Mouse (Mus musculus) heart, embryonic 14.5 days (tissue): ENCODE measurements at regions not wholly inside any gene's neighbourhood (a gene's known extent, or its start where the extent isn't known, plus 50 kb on each side); places are given as distances from the start of the nearest gene placed in this dataset.

Source experiments
- ATAC-seq: fragments of 200-750 bp; cut with Nextera tagmentation; 2 replicates; pipeline ENCODE4 v1.8.0; 2017; ENCODE audit warnings: low read depth, moderate TSS enrichment; ENCODE audit not compliant: insufficient number of reproducible peaks, insufficient read depth, low FRiP score
- H3K27ac ChIP-seq, 2 experiments: fragments of 200-500 bp in 1 of 2; fragments of 300-500 bp in 1 of 2; sonication (generic) in 1 of 2; replicated peaks in 1 of 2; 2 replicates each; pipeline ENCODE4 v1.5.1; 2012 to 2014; ENCODE audit warnings: low read depth in 2 of 2, low read length in 2 of 2, control low read depth in 1 of 2, mild to moderate bottlenecking in 1 of 2, mixed read lengths in 1 of 2; ENCODE audit not compliant: control insufficient read depth in 1 of 2, insufficient read depth in 1 of 2
- H3K27me3 ChIP-seq: fragments of 300-500 bp; sonication (generic); 2 replicates; pipeline ENCODE4 v1.6.1; 2014; ENCODE audit warnings: mild to moderate bottlenecking, low read length, control low read depth; ENCODE audit not compliant: control insufficient read depth, insufficient read depth
- H3K36me3 ChIP-seq: fragments of 300-500 bp; sonication (generic); 2 replicates; pipeline ENCODE4 v1.6.1; 2014; ENCODE audit warnings: mild to moderate bottlenecking, control low read depth, low read length, mixed read lengths; ENCODE audit not compliant: control insufficient read depth, insufficient read depth
- H3K4me1 ChIP-seq, 2 experiments: fragments of 200-500 bp in 1 of 2; fragments of 300-500 bp in 1 of 2; sonication (generic) in 1 of 2; 2 replicates each; pipeline ENCODE4 v1.6.1; 2012 to 2014; ENCODE audit warnings: low read length in 2 of 2, control low read depth in 1 of 2, mixed read lengths in 1 of 2; ENCODE audit not compliant: control insufficient read depth in 2 of 2, insufficient read depth in 2 of 2
- H3K4me2 ChIP-seq: fragments of 300-500 bp; sonication (generic); 2 replicates; pipeline ENCODE4 v1.6.1; 2014; ENCODE audit warnings: mild to moderate bottlenecking, low read length
- H3K4me3 ChIP-seq, 2 experiments: fragments of 200-500 bp in 1 of 2; fragments of 300-500 bp in 1 of 2; sonication (generic) in 1 of 2; 2 replicates each; pipeline ENCODE4 v1.5.1; 2012 to 2014; ENCODE audit warnings: low read length in 2 of 2, mild to moderate bottlenecking in 2 of 2, control low read depth in 1 of 2, low read depth in 1 of 2, moderate library complexity in 1 of 2; ENCODE audit not compliant: control insufficient read depth in 1 of 2, insufficient read depth in 1 of 2
- H3K9ac ChIP-seq: fragments of 300-500 bp; sonication (generic); 2 replicates; pipeline ENCODE4 v1.6.1; 2014; ENCODE audit warnings: mild to moderate bottlenecking, low read length
- H3K9me3 ChIP-seq: fragments of 300-500 bp; sonication (generic); 2 replicates; pipeline ENCODE4 v1.6.1; 2016; ENCODE audit warnings: low read length, control low read depth; ENCODE audit not compliant: control insufficient read depth
- WGBS: fragments of 180-500 bp; shearing (Covaris S2); extraction: QIAGEN DNeasy Blood & Tissue Kit; methylation state at CpG from one replicate; pipeline ENCODE4 v1.1.7; 2014; 5-methylcytosine and 5-hydroxymethylcytosine counted together

GRCm38 (mm10) chr10:118712951-118713350 is 157.1 kb downstream of the Dyrk2 start:
- ATAC-seq = no peak
- H3K9me3 ChIP-seq = no peaks in the 10 kb centered on the region
- H3K9ac ChIP-seq = no peak overlapping the region
- H3K4me2 ChIP-seq = no peak overlapping the region
- no peaks in the 10 kb centered on the region for H3K27me3 ChIP-seq
- no peaks in the 10 kb centered on the region for H3K36me3 ChIP-seq
- peaks cover 7 to 22% of the 10 kb centered on the region in 2 experiments for H3K4me1 ChIP-seq
- WGBS = 83% methylated on average over 6 of the region's 6 CpGs
- no peak overlapping the region for H3K4me3 ChIP-seq
- H3K27ac ChIP-seq = no peak overlapping the region

DNA sequence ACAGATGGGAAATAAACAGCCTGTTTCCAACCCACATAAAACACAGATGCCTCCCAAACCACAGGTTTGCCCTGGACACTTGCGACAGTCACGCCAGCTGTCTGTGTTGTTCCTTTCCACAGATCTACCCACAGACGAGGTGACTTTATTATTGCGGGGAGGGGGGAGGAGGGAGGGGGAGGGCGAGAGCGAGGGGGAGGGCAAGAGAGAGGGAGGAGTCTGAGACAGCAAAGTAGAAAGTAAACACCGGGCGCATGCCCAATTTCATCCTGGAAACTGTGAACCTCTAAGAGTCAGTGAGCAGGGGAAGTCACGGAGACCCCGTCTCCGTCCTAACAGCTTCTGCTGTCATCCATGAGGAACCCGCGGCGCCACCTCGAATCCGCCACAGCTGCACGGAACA is 155.8 kb downstream of the Dyrk2 start:
- no peak overlapping the region for H3K4me2 ChIP-seq
- H3K9me3 ChIP-seq = no peaks in the 10 kb centered on the region
- no peak overlapping the region for H3K4me3 ChIP-seq
- H3K36me3 ChIP-seq = no peaks in the 10 kb centered on the region
- H3K27me3 ChIP-seq = no peaks in the 10 kb centered on the region
- H3K9ac ChIP-seq = no peak overlapping the region
- WGBS = 88% methylated on average over 17 of the region's 17 CpGs
- no peak for ATAC-seq
- no peak overlapping the region for H3K27ac ChIP-seq
- H3K4me1 ChIP-seq = peaks cover 7 to 22% of the 10 kb centered on the region in 2 experiments

- H3K36me3 ChIP-seq = no peaks in the 10 kb centered on the region
- no peaks in the 10 kb centered on the region for H3K27me3 ChIP-seq
- H3K9me3 ChIP-seq = no peaks in the 10 kb centered on the region
- no peak overlapping the region for H3K9ac ChIP-seq
- H3K4me3 ChIP-seq = no peak overlapping the region
- peaks cover 7 to 22% of the 10 kb centered on the region in 2 experiments for H3K4me1 ChIP-seq
- H3K4me2 ChIP-seq = no peak overlapping the region
- 33% methylated on average over 4 of the region's 4 CpGs for WGBS
- H3K27ac ChIP-seq = no peak overlapping the region
- ATAC-seq = no peak
Observed at GRCm38 (mm10) chr10:118714595-118714994, 155.4 kb downstream of the Dyrk2 start.

- H3K36me3 ChIP-seq = no peaks in the 10 kb centered on the region
- WGBS = 54% methylated on average over 1 of the region's 1 CpGs
- no peak for ATAC-seq
- no peak overlapping the region for H3K4me3 ChIP-seq
- no peak overlapping the region for H3K27ac ChIP-seq
- no peak overlapping the region for H3K9ac ChIP-seq
- no peaks in the 10 kb centered on the region for H3K27me3 ChIP-seq
- H3K9me3 ChIP-seq = no peaks in the 10 kb centered on the region
- no peak overlapping the region for H3K4me2 ChIP-seq
- peaks cover 6 to 14% of the 10 kb centered on the region in 2 experiments for H3K4me1 ChIP-seq
Observed at GRCm38 (mm10) chr10:118720630-118721029, 149.4 kb downstream of the Dyrk2 start.

DNA sequence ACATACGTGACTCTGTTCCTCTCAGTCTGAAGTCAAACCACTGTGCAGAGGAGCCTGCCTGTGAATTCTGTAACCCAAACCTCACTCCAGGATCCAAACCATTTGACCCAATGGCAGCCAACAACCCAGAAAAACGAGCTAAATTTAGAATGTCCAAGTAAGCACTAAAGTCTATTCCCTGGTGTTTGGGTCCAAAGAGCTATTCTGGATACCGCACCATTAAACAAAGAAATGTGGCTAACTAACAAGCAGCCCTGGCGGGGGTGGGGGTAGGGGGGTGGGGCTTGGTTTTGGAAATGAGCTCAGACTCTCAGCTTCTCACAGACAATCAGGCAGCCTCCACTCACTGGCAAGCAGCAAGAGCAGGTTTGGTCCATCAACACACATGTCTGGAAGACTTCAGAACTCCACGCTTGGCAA is 147.9 kb downstream of the Dyrk2 start:
- no peak for ATAC-seq
- peak overlapping the region; percentile 14 to 55; a peak in 3 of 4 replicates for H3K27ac ChIP-seq
- peaks cover 6 to 14% of the 10 kb centered on the region in 2 experiments for H3K4me1 ChIP-seq
- H3K36me3 ChIP-seq = no peaks in the 10 kb centered on the region
- H3K9ac ChIP-seq = no peak overlapping the region
- 35% methylated on average over 5 of the region's 5 CpGs for WGBS
- H3K4me3 ChIP-seq = no peak overlapping the region
- no peaks in the 10 kb centered on the region for H3K9me3 ChIP-seq
- no peaks in the 10 kb centered on the region for H3K27me3 ChIP-seq
- no peak overlapping the region for H3K4me2 ChIP-seq

DNA sequence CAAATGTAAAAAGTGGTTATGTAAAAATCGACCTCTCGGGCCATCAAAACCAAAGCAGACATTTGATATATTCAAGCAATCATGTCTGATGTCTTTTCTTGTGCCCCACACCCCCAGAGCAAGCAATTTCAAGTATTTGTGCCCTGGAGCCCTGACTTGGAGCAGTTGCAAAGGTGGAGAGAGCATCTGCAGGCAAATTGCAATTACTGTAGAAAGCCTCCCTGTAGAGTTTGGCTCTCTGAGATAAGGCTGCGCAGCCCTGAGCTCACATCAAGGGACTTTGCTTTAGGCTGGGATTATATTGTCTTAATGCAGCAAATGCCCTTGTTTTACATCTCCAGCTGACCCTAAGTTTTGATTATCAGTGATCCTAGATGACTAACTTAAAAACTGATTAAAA is 147.3 kb downstream of the Dyrk2 start:
- Histone ChIP-seq H3K27me3 (no peaks in the 10 kb centered on the region), H3K4me3 (no peak overlapping the region), H3K9me3 (no peaks in the 10 kb centered on the region), H3K36me3 (no peaks in the 10 kb centered on the region), H3K27ac (0 out of 4 replicates have a peak overlapping the region, but pooled peaks of 1 of the 2 experiments have one; percentile 45), H3K4me1 (peaks cover 6 to 14% of the 10 kb centered on the region in 2 experiments), H3K9ac (no peak overlapping the region), H3K4me2 (no peak overlapping the region)
- 33% methylated on average over 3 of the region's 3 CpGs for WGBS
- no peak for ATAC-seq

- Histone ChIP-seq H3K4me3 (no peak overlapping the region), H3K9me3 (no peaks in the 10 kb centered on the region), H3K27me3 (no peaks in the 10 kb centered on the region), H3K4me1 (no peaks in the 10 kb centered on the region), H3K27ac (no peak overlapping the region), H3K36me3 (no peaks in the 10 kb centered on the region), H3K9ac (no peak overlapping the region), H3K4me2 (no peak overlapping the region)
- ATAC-seq = no peak
- WGBS = 86% methylated on average over 4 of the region's 4 CpGs
Observed at GRCm38 (mm10) chr10:118736093-118736492, 133.9 kb downstream of the Dyrk2 start.

DNA sequence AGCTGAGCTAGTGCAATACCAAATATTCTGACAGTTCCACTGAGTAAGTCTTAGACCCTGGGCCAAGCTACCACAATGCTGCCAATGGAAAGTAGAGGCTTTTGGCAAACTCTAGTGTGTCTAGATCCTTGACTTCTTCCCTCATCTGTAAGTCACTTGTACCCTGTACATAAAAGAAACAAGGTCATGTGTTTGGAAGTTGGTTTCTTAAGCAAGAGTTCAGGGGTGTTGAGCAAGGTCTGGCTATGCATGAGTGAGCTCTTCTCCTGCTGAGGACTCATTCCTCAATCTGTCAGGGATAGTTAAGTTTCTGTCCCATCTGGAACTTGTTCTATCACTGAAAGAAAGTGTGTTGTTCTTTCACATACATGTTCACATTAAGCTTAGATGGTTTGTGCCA is 132.9 kb downstream of the Dyrk2 start:
- ATAC-seq = no peak
- no peaks in the 10 kb centered on the region for H3K9me3 ChIP-seq
- H3K27me3 ChIP-seq = no peaks in the 10 kb centered on the region
- H3K4me2 ChIP-seq = no peak overlapping the region
- no peak overlapping the region for H3K4me3 ChIP-seq
- no peaks in the 10 kb centered on the region for H3K4me1 ChIP-seq
- H3K36me3 ChIP-seq = no peaks in the 10 kb centered on the region
- H3K9ac ChIP-seq = no peak overlapping the region
- H3K27ac ChIP-seq = no peak overlapping the region
